Mouse (Mus musculus): ENCODE results near the gene Mcrip2.

DNA sequence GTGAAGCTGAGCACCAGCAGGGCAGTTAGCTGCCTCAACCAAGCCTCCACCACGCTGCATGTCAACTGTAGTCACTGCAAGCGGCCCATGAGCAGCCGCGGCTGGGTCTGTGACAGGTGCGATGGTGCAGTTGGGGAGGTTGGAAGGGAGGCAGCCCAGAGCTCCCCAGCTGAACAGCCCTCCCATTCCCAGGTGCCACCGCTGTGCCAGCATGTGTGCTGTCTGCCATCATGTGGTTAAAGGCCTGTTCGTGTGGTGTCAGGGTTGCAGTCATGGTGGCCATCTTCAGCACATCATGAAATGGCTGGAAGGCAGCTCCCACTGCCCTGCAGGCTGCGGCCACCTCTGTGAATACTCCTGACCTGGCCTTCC is 40.4 kb downstream of the Mcrip2 start:
- TF ChIP-seq CTCF (IDR thresholded peaks at IDR 0.05; ENCODE audit: control insufficient read depth, insufficient read depth, low read length) (no peak), POLR2A (IDR thresholded peaks at IDR 0.05; ENCODE audit: borderline replicate concordance, control insufficient read depth, low read depth, low read length) (no peak)
